ENCODE assay signal across 28 mouse cellular contexts in genomic region chr16:35834653-35835052, GRCm38 (mm10).
"Had no signal": no experiment of that assay in that cellular context is flagged by ENCODE, and none has a peak within 500 bp of the region (broad histone marks: within the 10 kb centered on the region; RNA-seq: fewer than 3 reads in every experiment).

No protein-coding gene starts in this region.

- H3K9me3 ChIP-seq: embryonic facial prominence, embryonic 12.5 days; embryonic facial prominence, embryonic 13.5 days; embryonic facial prominence, embryonic 15.5 days; forebrain, embryonic 10.5 days; forebrain, embryonic 13.5 days; forebrain, embryonic 15.5 days had no signal

- ATAC-seq: forebrain, embryonic 13.5 days; forebrain, embryonic 14.5 days; forebrain, embryonic 15.5 days; forebrain, embryonic 16.5 days; forebrain, postnatal 0 days had no signal

- H3K4me3 ChIP-seq: embryonic facial prominence, embryonic 10.5 days; embryonic facial prominence, embryonic 12.5 days; embryonic facial prominence, embryonic 13.5 days; embryonic facial prominence, embryonic 15.5 days; erythroblast, embryonic 14.5 days; forebrain, embryonic 10.5 days; forebrain, embryonic 12.5 days; forebrain, embryonic 13.5 days; forebrain, embryonic 15.5 days; gastrocnemius, adult 2 months; heart, adult 2 months had no signal

- H3K4me1 ChIP-seq: embryonic facial prominence, embryonic 10.5 days; embryonic facial prominence, embryonic 12.5 days; embryonic facial prominence, embryonic 13.5 days; embryonic facial prominence, embryonic 15.5 days; forebrain, embryonic 10.5 days; forebrain, embryonic 12.5 days; forebrain, embryonic 13.5 days; forebrain, embryonic 15.5 days had no signal

- H3K27me3 ChIP-seq: embryonic facial prominence, embryonic 12.5 days; embryonic facial prominence, embryonic 13.5 days; embryonic facial prominence, embryonic 15.5 days; forebrain, embryonic 12.5 days; forebrain, embryonic 13.5 days; forebrain, embryonic 15.5 days had no signal

- H3K27ac ChIP-seq: embryonic facial prominence, embryonic 10.5 days; embryonic facial prominence, embryonic 12.5 days; embryonic facial prominence, embryonic 13.5 days; embryonic facial prominence, embryonic 15.5 days; forebrain, embryonic 10.5 days; forebrain, embryonic 12.5 days; forebrain, embryonic 13.5 days; forebrain, embryonic 15.5 days; gastrocnemius, adult 2 months; heart, adult 2 months had no signal

- H3K4me2 ChIP-seq: embryonic facial prominence, embryonic 12.5 days; embryonic facial prominence, embryonic 13.5 days; embryonic facial prominence, embryonic 15.5 days; forebrain, embryonic 12.5 days; forebrain, embryonic 13.5 days; forebrain, embryonic 15.5 days had no signal

- H3K36me3 ChIP-seq: embryonic facial prominence, embryonic 10.5 days; embryonic facial prominence, embryonic 12.5 days; embryonic facial prominence, embryonic 13.5 days; embryonic facial prominence, embryonic 15.5 days; forebrain, embryonic 10.5 days; forebrain, embryonic 12.5 days; forebrain, embryonic 15.5 days had no signal

- H3K9ac ChIP-seq: embryonic facial prominence, embryonic 12.5 days; embryonic facial prominence, embryonic 13.5 days; embryonic facial prominence, embryonic 15.5 days; forebrain, embryonic 12.5 days; forebrain, embryonic 13.5 days; forebrain, embryonic 15.5 days; forebrain, postnatal 0 days had no signal

- DNase-seq: cerebellum, adult 2 months; cerebellum, adult 8-10 months; cerebellum, adult 9-10 months; cerebellum, adult 9-11 months; cerebellum, postnatal 10 days; cerebellum, postnatal 14 days; cerebellum, postnatal 25 days; cerebellum, postnatal 36 days; embryo, embryonic 11 days; forebrain, postnatal 0 days; gastrocnemius, adult 2 months; gastrocnemius, postnatal 10 days; gastrocnemius, postnatal 14 days; gastrocnemius, postnatal 25 days; gastrocnemius, postnatal 36 days; heart, adult 18-20 months; heart, adult 2 months had no signal
